Mouse (Mus musculus) erythroblast, embryonic 14.5 days (primary cell): ENCODE results near the gene Slc16a10.
A peak's percentile ranks its signal among the peaks of the same experiment; 100 is the strongest.

Source experiments
- GATA1 ChIP-seq: IDR thresholded peaks from 2 replicates; pipeline ENCODE4 v1.6.1; 2012; ENCODE audit warnings: low read length, inconsistent platforms, mixed read lengths
- TAL1 ChIP-seq: IDR thresholded peaks from 3 replicates; pipeline ENCODE4 v1.6.1; 2012; ENCODE audit warnings: low read length, inconsistent platforms, mixed read lengths

DNA sequence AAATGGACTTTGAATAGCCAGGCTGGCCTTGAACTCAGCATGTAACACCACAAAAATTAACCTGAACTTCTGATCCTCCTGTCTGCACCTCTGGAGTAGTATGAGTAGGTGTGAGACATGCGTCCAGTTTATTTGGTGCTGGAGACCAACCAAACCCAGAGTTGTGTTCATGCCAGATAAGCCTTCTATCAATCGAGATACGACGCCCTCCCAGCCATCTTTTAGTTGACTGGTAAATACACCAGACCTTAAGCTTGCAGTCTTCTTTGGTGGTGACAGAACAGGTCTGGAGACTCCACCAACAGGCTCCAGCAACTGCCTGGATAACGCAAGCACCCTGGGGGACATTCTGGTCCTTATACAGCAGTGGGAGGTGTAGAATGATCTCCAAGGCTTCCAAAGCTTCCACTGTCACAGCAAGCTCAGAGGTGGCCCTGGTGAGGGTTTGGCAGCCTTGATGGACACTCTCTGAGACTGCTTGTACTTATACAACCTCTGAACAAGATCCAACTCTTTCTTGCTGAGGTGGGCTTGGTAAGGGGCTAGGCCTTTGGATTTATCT lies 7.6 kb upstream of the Slc16a10 start:
- TF ChIP-seq GATA1 (peak; percentile 88), TAL1 (peak; percentile 67)
